Mouse (Mus musculus) cerebellum, adult 2 months (tissue): ENCODE results near the gene Plekhj1.

Experiments
- CTCF ChIP-seq: fragments of 200-500 bp; IDR thresholded peaks from 2 replicates; pipeline ENCODE4 v1.5.1; 2011; ENCODE audit warnings: low read depth, mild to moderate bottlenecking, control low read depth, low read length, moderate library complexity, borderline replicate concordance; ENCODE audit not compliant: insufficient read depth
- POLR2A ChIP-seq: fragments of 200-500 bp; IDR thresholded peaks from 2 replicates; pipeline ENCODE4 v1.6.1; 2011; ENCODE audit warnings: low read length, control low read depth, borderline replicate concordance; ENCODE audit not compliant: insufficient read depth

DNA sequence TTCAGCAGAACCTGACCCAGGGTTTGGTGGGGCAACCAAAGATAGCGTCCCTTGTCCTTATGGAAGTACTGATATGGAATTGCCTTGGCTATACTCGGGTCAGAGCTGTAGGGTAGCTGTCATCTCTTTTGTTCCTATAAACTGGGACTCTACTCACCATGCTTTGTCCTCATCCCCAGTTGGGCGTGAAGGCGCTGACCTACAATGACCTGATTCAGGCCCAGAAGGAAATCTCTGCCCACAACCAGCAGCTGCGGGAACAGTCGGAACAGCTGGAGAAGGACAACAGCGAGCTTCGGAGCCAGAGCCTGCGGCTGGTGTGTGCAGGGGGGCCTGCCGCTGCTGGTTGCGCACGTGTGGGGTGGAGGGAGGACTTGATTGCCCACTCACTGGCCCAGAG lies 13.6 kb downstream of the Plekhj1 start:
- TF ChIP-seq CTCF, result no peak
- TF ChIP-seq POLR2A, result no peak
